Mouse (Mus musculus) embryonic stem cell, embryonic (primary cell): Measurements from ENCODE around the gene Slc25a21.

Experiments used
- CTCF ChIA-PET, 4 experiments: fragments of 300-600 bp in 2 of 4; fragments of 350-600 bp in 2 of 4; sonication (Branson Sonifier 250); formaldehyde crosslinking; loops; one replicate each; lab custom pipeline; 2022; ENCODE audit warnings: inconsistent platforms in 2 of 4; lab: Charles Lee
- POLR2A ChIA-PET, 4 experiments: fragments of 300-600 bp in 2 of 4; fragments of 350-600 bp in 2 of 4; sonication (Branson Sonifier 250); formaldehyde crosslinking; loops; one replicate each; lab custom pipeline; 2022; ENCODE audit warnings: antibody characterized with exemption in 4 of 4, inconsistent platforms in 1 of 4; lab: Charles Lee

Slc25a21 gene

DNA sequence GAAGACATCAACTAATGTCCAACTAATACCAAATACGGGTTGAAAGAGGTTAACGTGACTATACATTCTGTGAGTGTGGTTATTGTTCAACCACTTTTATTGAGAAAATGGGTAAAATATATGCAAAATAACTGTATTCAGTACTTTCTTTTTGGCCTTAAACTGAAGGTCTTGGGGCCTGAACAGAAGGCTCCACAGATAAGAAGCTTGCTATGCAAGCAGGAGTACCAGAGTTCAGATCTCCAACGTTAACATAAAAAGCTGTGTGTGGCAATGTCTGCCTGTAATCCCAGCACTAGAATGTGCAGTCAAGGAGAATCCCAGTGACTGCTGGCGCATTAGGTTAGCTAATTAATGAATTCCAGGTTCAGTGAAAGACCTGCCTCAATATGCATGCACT, 96.7 kb downstream of the Slc25a21 start:
- ChIA-PET POLR2A (interaction anchor here in 1 of 4 experiments (0.7 kb wide), 1 partner anchor 39 kb away, joined by 3 read pairs; no protein-coding TSS in a partner anchor), CTCF (no interaction called here)

DNA sequence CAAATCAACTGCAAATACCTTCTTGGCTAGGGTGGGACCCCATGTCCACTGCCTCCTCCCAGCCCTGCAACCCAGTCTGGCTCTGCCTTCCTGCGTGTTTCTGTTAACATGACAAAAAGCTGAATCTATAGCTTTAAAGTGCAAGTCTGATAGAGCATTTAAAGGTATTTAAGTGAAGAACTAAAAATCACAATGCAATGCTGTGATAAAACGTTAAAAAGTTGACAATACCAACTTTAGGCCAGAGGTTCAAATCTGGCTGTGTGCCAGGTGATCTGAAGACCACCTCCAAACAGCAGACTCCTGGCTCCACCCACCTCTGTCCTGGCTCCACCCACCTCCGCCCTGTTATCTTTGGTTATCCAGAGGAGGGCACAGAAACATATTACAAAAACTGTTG, 98.2 kb downstream of the Slc25a21 start:
- CTCF ChIA-PET: no interaction called here
- POLR2A ChIA-PET: no interaction called here

DNA sequence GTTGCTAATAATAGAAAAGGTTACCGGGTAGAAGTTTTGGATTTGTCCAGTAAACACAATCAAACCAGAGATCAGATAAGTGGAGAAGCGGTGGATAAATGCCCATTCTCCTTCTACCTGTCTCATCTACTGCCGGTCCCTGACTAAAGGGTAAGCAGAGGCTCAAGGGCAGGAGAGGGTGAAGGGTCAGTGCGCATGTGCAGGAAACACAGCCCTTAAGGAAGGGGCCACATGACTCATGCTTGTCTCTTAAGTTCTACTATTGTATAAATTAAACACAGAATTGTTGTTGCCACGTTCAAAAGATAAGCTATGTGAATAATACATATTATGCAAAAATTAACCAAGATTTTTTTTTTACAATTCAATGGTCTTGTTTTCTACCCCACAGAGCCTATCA, 98.9 kb downstream of the Slc25a21 start:
- ChIA-PET CTCF (no interaction called here), POLR2A (interaction anchor here in 2 of 4 experiments (0.6 to 0.7 kb wide), 3 partner anchors 9 to 133 kb away, joined by 3 to 4 read pairs (median 4); no protein-coding TSS in a partner anchor)

DNA sequence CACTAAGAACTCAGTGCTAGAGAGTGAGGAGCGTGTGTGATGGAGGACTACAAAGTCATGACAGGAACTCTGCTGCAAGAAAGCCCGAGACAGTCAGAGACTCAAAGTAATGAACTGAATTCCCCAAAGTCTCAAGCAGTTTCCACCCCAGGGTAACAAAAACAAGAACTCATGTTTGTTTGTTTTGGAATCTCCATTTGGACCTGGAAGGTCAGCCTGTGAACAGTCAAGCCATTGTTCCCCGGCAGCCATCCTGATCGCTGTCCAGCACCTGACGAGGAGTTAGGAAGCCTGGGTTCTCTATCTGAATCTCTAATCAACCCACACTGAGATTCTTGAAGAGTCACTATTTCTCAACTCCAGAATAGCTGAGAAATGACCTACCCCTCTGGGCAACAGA, 104.2 kb downstream of the Slc25a21 start:
- POLR2A ChIA-PET: no interaction called here
- CTCF ChIA-PET: no interaction called here

DNA sequence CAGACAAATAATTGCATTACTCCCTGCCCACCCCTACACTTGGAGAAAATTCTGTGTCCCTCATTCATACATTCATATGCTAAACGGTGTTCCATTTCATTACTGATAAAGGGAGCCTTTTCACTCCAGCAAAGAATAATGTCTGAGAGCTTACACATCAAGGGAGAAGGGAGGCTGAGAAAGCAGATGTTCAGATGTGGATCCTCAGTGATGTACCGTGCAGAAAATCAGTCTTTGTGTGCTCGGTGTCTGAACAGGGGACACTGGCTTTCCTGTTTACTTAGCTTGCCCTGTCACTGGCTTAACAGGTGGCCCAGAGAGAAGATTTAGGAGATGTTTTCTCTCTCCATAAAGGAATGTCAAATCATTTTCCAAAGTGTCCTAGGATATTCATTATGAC, 112.8 kb downstream of the Slc25a21 start:
- CTCF ChIA-PET: interaction anchor here in 1 of 4 experiments (1.0 kb wide), 1 partner anchor 9 kb away, joined by 3 read pairs; no protein-coding TSS in a partner anchor
- POLR2A ChIA-PET: no interaction called here

DNA sequence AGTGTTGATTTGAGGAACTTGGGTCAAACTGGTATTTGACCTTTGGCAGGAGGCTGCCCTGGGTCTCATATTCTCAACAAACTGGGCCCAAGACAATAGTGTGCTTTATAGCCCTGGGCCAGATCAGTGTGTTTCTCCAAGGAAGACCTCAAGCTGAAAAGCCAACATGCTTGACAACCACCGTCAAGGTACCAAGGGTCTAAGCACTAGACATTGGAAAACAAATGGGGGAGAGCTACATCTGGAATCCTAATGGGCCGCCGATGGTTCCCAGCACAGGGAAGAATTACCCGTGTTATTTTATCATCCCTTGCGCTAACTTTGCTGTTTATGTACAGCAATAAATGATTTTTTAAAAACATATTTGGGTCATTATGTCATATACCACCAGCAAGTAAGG, 113.7 kb downstream of the Slc25a21 start:
- ChIA-PET POLR2A (no interaction called here), CTCF (interaction anchor here in 1 of 4 experiments (1.0 kb wide), 1 partner anchor 8 kb away, joined by 3 read pairs; no protein-coding TSS in a partner anchor)

DNA sequence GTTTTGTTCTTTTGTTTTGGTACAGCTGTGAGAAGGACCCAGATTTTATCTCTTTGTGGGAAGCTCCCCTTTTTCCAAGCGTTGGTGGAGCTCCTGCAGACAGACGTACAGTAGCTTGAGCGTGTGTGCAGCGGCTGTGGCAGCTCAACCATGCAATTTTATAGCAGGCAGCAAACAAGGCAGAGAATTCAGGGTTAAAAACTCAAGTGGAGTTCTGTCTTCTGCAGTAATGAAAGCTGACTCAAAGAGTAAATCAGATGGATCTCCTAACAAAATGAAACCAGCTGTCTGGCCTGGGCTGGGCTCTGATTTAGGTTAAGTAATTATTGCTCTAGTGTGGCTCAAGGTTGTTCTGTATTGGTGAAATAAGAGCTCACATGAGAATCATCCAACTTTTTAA, 120.7 kb downstream of the Slc25a21 start:
- POLR2A ChIA-PET: no interaction called here

DNA sequence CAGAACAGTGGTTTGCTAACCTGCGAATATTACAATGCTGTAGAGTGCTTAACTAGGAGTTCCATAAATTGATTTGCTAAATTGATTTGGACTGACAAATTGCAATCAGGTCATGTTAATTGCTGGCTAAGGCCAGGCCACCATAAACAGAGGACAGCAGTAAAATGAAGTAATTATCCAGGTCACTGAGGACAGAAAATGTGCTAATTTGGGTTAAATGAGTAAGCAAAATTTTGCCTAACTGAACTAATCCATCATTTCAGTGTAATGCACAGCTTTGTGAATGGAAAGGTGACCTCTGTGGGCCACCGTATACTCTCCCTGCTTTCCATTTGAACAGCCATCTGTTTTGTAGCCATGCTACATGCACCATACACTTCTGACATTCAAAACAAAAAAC, 124.7 kb downstream of the Slc25a21 start:
- ChIA-PET CTCF (no interaction called here), POLR2A (no interaction called here)

More for the DNA sequence above, 120.7 kb downstream of the Slc25a21 start:
- CTCF ChIA-PET: interaction anchor here in 1 of 4 experiments (0.5 kb wide), 1 partner anchor 238 kb away, joined by 3 read pairs; no protein-coding TSS in a partner anchor

DNA sequence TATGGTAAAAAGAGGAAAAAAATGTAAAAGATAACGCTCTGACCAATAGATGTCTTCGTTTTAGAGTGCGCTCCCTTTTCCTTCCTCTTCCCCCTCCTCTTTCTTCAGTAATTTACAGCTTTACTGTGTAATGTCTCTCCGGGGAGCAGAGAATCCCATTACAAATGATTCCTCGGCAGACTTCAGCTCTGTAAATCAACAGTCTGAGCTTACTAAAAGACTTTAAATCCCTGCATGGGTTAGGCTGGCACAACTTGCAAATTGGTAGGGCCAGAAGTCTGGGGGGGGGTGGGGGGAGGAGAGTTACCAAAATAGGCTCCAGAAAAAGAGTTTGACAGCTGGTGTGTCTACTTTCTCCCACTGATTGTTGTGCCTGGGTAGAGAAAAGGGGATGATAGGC, 128.7 kb downstream of the Slc25a21 start:
- CTCF ChIA-PET: no interaction called here
- POLR2A ChIA-PET: interaction anchor here in 1 of 4 experiments (0.6 kb wide), 1 partner anchor 94 kb away, joined by 7 read pairs; no protein-coding TSS in a partner anchor

DNA sequence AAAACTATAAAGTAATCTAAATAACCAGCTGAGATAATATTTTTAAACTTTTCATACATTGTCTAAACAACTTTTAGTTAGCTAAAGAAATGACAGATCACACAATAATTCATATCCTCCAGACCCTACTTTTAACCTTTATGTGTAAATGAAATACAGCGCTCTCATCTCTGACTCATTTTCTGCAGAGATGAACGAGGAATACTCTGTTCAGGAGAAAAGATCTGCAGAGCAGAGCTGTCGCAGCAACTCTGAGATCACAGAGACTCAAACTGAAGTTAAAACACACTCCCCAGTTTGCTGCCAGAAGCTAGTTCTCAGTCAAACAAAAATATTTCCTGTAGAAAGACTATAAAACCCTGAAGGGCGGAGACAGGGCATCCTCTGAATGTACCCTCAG, 177.5 kb downstream of the Slc25a21 start:
- ChIA-PET POLR2A (no interaction called here), CTCF (no interaction called here)

DNA sequence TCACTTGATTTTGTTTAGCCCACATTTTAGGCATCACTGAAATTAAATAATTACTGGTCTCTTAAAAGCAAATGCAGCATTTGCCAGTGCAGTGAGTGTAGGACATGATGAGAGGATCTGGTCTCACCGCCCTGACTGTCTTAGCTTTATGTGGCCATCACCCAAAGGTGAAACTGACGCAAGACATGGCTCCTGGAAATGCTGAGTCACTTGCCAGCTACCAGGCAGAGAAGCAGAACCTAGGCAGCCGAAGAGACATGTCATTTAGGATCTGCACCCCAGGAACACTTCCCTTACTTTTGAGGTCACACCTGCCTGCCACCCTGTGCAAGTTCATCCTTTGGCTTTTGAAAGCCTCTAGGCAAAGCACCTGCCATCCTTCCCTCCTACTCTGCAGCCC, 180.4 kb downstream of the Slc25a21 start:
- ChIA-PET POLR2A (interaction anchor here in 1 of 4 experiments (0.6 to 1.4 kb wide), 4 partner anchors 13 to 497 kb away, joined by 3 read pairs; no protein-coding TSS in a partner anchor), CTCF (no interaction called here)

DNA sequence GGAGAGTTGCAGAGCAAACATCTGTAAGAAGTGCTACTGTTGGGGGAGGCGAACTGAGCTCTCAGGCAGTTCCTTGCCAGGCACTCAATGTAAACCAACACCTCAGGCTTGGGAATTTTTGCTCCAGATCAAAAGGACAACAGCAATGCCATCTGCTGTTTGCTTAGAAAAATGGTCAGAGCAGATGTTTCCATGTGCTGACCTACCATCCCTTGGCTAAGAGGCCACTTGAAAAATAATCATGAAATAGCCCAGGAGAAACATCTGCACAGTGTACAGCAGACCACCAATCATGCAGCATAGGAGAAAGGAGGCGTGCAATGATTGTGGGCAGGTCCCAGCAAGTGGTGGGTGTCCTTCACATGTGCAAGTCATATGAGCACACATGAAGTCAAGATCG, 180.9 kb downstream of the Slc25a21 start:
- POLR2A ChIA-PET: interaction anchor here in 1 of 4 experiments (0.6 to 1.4 kb wide), 2 partner anchors 13 to 18 kb away, joined by 3 read pairs; no protein-coding TSS in a partner anchor
- CTCF ChIA-PET: no interaction called here

DNA sequence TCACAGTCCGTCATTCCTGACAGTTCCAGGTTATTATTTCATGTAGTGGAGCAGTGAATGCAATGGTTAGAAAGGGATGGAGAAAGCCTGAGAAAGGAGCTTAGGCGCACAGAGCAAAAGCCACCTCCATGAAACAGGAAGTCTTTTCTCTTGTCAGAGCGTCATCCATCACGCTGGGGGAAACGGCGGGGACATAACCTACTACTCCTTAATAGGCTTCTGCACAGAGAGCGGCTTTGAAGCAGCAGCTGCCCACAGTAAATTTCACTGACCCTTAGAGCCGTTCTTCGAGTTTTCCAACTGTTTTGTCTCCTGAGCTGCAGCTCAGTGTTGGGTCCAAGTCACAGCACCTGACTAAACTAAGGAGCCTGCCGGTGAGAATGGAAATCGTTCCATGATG, 188.3 kb downstream of the Slc25a21 start:
- ChIA-PET CTCF (interaction anchor here in 1 of 4 experiments (0.5 kb wide), 1 partner anchor 168 kb away, joined by 6 read pairs; no protein-coding TSS in a partner anchor), POLR2A (no interaction called here)

DNA sequence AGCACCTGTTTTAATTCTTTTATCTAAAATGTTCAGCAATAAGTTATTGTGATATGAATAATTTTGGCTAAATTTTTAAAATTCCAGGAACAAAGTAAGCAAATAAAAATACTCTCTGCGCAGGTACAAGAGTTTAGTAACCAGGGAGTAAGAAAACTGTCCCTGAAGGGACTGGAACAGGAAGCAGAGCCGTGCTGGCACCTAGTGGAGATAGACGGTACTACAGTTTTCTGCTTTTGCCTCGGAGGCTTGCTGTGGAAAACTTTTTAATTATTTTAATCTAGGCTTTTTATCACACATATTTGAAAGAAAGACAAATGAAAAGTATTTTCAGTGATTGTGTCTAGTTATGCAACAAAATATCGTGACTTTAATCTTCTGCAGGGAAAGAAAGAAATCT, 211.2 kb downstream of the Slc25a21 start:
- ChIA-PET CTCF (no interaction called here), POLR2A (no interaction called here)

DNA sequence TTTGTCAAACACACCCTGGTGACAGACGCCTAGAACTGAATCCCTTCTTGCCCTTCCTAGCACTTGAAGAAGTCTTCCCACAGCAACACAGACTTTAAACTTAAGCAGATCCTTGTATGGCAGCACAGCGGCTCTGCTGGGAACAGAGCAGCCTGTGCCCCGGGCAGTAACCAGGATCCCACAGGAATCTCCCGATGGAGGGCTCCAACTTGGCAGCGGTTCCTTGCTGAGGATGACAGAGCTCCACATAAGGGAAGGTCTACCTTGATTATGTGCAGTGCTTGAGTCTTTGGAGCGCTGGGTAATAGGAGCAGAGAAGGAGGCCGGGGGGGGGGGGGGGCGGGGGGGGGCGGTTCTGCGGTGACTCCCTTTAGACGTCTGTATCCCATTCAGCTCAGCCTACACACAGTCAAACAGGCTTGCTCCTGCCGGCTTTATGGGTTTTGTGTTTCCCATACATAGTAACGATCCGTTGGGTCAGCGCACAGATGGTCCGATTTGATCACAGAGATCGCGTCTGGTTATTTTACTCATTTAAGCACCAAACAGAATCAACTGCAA, 215.1 kb downstream of the Slc25a21 start:
- ChIA-PET CTCF (no interaction called here), POLR2A (no interaction called here)

DNA sequence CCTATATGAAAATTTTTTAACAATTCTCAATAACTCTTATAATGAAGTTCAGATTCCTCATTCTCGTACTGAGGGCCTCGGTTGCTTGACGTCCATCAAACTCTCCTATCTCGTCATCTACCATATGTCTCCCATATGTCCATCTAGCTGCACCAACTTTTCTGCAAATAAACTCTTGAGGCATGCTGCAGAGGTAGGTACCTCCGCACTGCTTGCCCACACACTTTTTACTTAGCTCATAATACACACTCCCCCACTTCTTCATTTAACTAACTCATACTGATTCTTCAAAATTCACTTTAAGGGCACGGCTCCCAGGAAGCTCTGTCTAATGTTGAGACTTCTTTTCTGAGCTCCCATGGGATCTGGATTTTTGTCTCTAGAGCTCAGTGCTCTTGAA, 222.0 kb downstream of the Slc25a21 start:
- ChIA-PET CTCF (interaction anchor here in 1 of 4 experiments (1.1 kb wide), 1 partner anchor 294 kb away, joined by 3 read pairs; no protein-coding TSS in a partner anchor), POLR2A (interaction anchor here in 1 of 4 experiments (0.6 kb wide), 2 partner anchors 93 to 260 kb away, joined by 5 to 7 read pairs; no protein-coding TSS in a partner anchor)

DNA sequence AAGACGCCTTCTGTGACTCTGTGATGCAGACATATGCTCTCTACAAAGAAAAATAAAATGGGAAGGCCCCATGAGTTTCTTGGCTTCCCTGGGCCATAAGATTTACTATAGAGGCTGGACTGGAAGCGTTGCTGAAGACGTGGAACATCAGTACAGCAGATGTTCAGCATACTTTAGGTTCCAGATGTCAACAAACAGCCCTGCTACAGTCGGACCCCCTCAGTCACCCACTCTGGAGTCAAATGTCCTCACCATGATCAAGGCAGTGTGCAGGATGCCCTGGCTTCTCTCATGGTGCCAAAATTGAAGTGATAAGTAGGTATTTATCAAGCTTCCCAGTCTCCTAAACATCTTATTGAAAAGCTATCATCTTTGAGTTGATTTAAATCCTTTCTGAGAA, 234.0 kb downstream of the Slc25a21 start:
- CTCF ChIA-PET: no interaction called here
- POLR2A ChIA-PET: no interaction called here

DNA sequence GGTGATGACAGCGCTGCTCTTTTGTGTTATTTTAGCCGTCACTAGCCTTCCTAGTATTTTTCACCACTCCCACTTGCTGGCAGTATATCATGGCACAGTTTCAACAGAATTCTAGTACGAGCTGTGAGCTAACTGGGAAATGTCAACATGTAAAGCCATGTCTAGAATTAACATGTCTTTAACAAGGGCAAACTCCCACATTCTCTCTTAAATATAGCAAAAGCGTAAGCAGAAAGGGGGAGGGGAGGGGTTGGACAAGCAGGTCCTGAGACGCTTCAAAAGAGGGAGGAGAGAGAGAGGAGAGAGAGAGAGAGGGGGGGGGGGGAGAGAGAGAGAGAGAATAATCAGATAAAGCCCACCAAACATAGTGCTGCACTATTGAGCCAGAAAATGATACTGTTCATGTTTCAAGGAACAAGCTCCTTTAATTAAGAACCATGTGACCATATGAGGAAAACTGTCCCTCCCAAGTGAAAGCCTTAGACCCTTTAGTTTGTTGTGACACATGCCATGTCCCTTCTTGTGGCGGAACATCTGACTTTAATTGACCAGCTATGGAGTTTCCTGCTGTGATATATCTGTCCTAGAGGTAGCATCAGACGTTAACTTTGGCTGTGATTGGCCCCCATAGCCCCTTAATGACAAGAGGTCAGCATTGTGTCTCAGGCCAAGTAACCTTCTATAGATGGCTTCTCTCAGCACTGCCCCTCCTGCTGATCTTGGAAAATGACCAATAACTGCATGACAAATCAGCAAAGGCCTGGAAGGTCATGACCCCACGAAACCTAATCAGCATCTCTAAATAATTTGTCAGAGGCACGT, 237.8 kb downstream of the Slc25a21 start:
- CTCF ChIA-PET: no interaction called here
- POLR2A ChIA-PET: interaction anchor here in 1 of 4 experiments (0.7 kb wide), 1 partner anchor 20 kb away, joined by 6 read pairs; no protein-coding TSS in a partner anchor

DNA sequence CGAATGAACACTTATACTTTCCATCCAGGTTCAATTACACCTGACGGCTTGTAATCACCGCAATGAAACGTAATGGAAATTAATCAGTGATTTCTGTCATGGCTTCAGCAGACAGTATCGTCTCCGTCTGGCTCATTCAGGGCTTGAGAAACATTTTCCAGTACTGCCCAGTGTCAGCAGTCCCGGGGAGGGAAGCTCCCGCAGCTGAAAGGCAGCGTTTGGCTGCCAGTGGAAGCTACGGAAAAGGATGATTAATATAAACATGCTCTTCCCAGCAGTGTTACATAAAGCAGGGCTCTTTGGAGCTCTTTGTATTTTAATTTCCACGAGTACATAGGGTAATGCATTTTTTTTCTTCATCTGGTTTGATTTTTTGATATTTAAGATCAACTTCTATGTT, 239.0 kb downstream of the Slc25a21 start:
- ChIA-PET POLR2A (interaction anchor here in 1 of 4 experiments (0.5 kb wide), 1 partner anchor 10 kb away, joined by 3 read pairs; no protein-coding TSS in a partner anchor), CTCF (interaction anchor here in 1 of 4 experiments (0.5 kb wide), 1 partner anchor 111 kb away, joined by 3 read pairs; no protein-coding TSS in a partner anchor)
